Comparison of ENCODE assay signal across 16 mouse cellular contexts in the genomic region with DNA sequence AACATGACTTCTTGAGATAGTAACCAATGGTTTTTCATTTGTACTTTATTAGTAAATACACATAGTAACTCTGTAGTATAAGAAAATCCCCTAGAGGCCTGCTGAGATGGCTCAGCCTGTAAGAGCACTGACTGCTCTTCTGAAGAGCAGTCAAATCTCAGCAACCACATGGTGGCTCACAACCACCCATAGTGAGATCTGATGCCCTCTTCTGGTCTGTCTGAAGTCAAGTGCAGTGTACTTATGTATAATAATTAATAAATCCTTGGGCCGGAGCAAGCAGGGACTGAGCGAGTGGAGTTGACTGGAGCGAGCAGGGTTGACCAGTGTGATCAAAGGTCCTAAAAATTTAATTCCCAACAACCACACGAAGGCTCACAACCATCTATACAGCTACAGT. TPM values are rescaled to one million over a fixed set of nuclear protein-coding genes. Genes with fewer than 3 reads are reported as not detected.
DNase-seq lines count a peak whose midpoint lies in the region; ATAC-seq and TF ChIP-seq lines count a peak whose summit lies in the region.
"Had no signal": no experiment of that assay in that cellular context is flagged by ENCODE, and none has a peak within 500 bp of the region (broad histone marks: within the 10 kb centered on the region; RNA-seq: fewer than 3 reads in every experiment).

No protein-coding gene starts in this region.

- no peaks in the 10 kb centered on the region for H3K27me3 ChIP-seq in hindbrain, embryonic 12.5 days
- H3K27me3 ChIP-seq: megakaryocyte, embryonic 14.5 days had no signal

- H3K4me1 ChIP-seq in hindbrain, embryonic 12.5 days: no peaks in the 10 kb centered on the region

- no peak overlapping the region for H3K4me2 ChIP-seq in hindbrain, embryonic 12.5 days (replicated peaks)

- no peak overlapping the region for H3K27ac ChIP-seq in layer of hippocampus, adult 2 months
- H3K27ac ChIP-seq in hindbrain, embryonic 12.5 days: no peak overlapping the region

- H3K9ac ChIP-seq in hindbrain, embryonic 12.5 days: no peak overlapping the region

- WGBS in hindbrain, embryonic 12.5 days: 91% methylated on average over 4 of the region's 4 CpGs

- peak; percentile 63 for ATAC-seq in activated CD4-positive, CD25-positive, alpha-beta regulatory T cell, adult 4 months
- ATAC-seq in megakaryocyte-erythroid progenitor cell, adult 5-6 weeks (replicated peaks; ENCODE audit: low FRiP score, low TSS enrichment, poor library complexity, severe bottlenecking): peak; percentile 77
- ATAC-seq in megakaryocyte, adult 5-6 weeks (ENCODE audit: poor library complexity, severe bottlenecking): no peak
- no peak for ATAC-seq in hindbrain, embryonic 12.5 days (ENCODE audit: low FRiP score)

- TF ChIP-seq CTCF in layer of hippocampus, adult 2 months (conservative IDR thresholded peaks at IDR 0.05): peak; percentile 63

- H3K9me3 ChIP-seq in hindbrain, embryonic 12.5 days (replicated peaks): no peaks in the 10 kb centered on the region
- H3K9me3 ChIP-seq: megakaryocyte, embryonic 14.5 days had no signal

- no peak overlapping the region for H3K4me3 ChIP-seq in layer of hippocampus, adult 2 months
- H3K4me3 ChIP-seq in hindbrain, embryonic 12.5 days: no peak overlapping the region
- H3K4me3 ChIP-seq: erythroblast, embryonic 14.5 days; megakaryocyte, embryonic 14.5 days had no signal

- peak; percentile 11 for DNase-seq in adrenal gland, adult 8-10 months
- DNase-seq in adrenal gland, adult 18-20 months (ENCODE audit: low spot score in 2 of 2): no peak
- no peak for DNase-seq in layer of hippocampus, adult 2 months (ENCODE audit: low spot score in 2 of 2)
- DNase-seq in layer of hippocampus, adult 11-12 months (ENCODE audit: low spot score): no peak
- DNase-seq: cerebellum, adult 9-10 months; gastrocnemius, postnatal 14 days; heart, postnatal 36 days; spleen, adult 18-20 months had no signal

- H3K36me3 ChIP-seq in hindbrain, embryonic 12.5 days: peaks cover 28% of the 10 kb centered on the region

RNA-seq across cellular contexts. Expression of gene Ccnc, which starts 11.7 kb away (rescaled TPM):
- 10 to 100 TPM; 20.6 to 29.6 (median 27.5) TPM for total RNA-seq in adrenal gland, adult 8-10 months (2022)
- 10 to 100 TPM; 21.2 to 23.7 TPM for total RNA-seq in adrenal gland, adult 18-20 months (2021)
- total RNA-seq in layer of hippocampus, adult 2 months (2021): 10 to 100 TPM; 35.2 to 37.9 TPM
- 10 to 100 TPM; 40.3 to 44.3 TPM for polyA plus RNA-seq in activated CD4-positive, CD25-positive, alpha-beta regulatory T cell, adult 4 months (2017; shearing (Covaris generic))
- total RNA-seq in megakaryocyte-erythroid progenitor cell, adult 5-6 weeks (2014; fragmentation: Nextera tagmentation): 27.5 and 28.5 TPM in 2 replicates
- total RNA-seq in megakaryocyte-erythroid progenitor cell, adult 5-6 weeks (2017): 38.9 and 41.7 TPM in 2 replicates
- total RNA-seq in megakaryocyte, adult 5-6 weeks (2015): 41.6 and 47.0 TPM in 2 replicates
- 32.6 and 41.0 TPM in 2 replicates for total RNA-seq in megakaryocyte, adult 5-6 weeks (2017)
- 62.6 and 62.8 TPM in 2 replicates for polyA plus RNA-seq in hindbrain, embryonic 12.5 days (2016; fragmentation: Nextera tagmentation; extraction: Ambion mirVana)

RNA-seq across cellular contexts. Expression of gene Usp45, which starts 27.8 kb away (rescaled TPM):
- 10 to 100 TPM; 20.7 to 32.5 (median 25.3) TPM for total RNA-seq in adrenal gland, adult 8-10 months (2022)
- total RNA-seq in adrenal gland, adult 18-20 months (2021): 10 to 100 TPM; 14.9 to 17.5 TPM
- total RNA-seq in layer of hippocampus, adult 2 months (2021): 10 to 100 TPM; 49.7 to 51.8 TPM
- polyA plus RNA-seq in activated CD4-positive, CD25-positive, alpha-beta regulatory T cell, adult 4 months (2017; shearing (Covaris generic)): 10 to 100 TPM; 19.4 to 22.1 TPM
- total RNA-seq in megakaryocyte-erythroid progenitor cell, adult 5-6 weeks (2014; fragmentation: Nextera tagmentation): 40.5 and 63.1 TPM in 2 replicates
- 26.3 and 34.1 TPM in 2 replicates for total RNA-seq in megakaryocyte-erythroid progenitor cell, adult 5-6 weeks (2017)
- 31.3 and 40.4 TPM in 2 replicates for total RNA-seq in megakaryocyte, adult 5-6 weeks (2015)
- 22.8 and 23.9 TPM in 2 replicates for total RNA-seq in megakaryocyte, adult 5-6 weeks (2017)
- 11.3 and 11.5 TPM in 2 replicates for polyA plus RNA-seq in hindbrain, embryonic 12.5 days (2016; fragmentation: Nextera tagmentation; extraction: Ambion mirVana)

RNA-seq across cellular contexts. Expression of gene Tstd3, which starts 27.8 kb away (rescaled TPM):
- total RNA-seq in adrenal gland, adult 8-10 months (2022): 10 to 100 TPM in 2 of 4 experiments, 1 to 10 TPM in 2; 7.7 to 14.2 (median 9.8) TPM
- total RNA-seq in adrenal gland, adult 18-20 months (2021): 1 to 10 TPM; 8.5 to 9.9 TPM
- 10 to 100 TPM; 23.0 to 24.9 TPM for total RNA-seq in layer of hippocampus, adult 2 months (2021)
- 10 to 100 TPM; 28.5 to 35.8 TPM for polyA plus RNA-seq in activated CD4-positive, CD25-positive, alpha-beta regulatory T cell, adult 4 months (2017; shearing (Covaris generic))
- 19.8 and 27.1 TPM in 2 replicates for total RNA-seq in megakaryocyte-erythroid progenitor cell, adult 5-6 weeks (2014; fragmentation: Nextera tagmentation)
- total RNA-seq in megakaryocyte-erythroid progenitor cell, adult 5-6 weeks (2017): 9.8 and 19.3 TPM in 2 replicates
- 31.1 and 40.9 TPM in 2 replicates for total RNA-seq in megakaryocyte, adult 5-6 weeks (2015)
- total RNA-seq in megakaryocyte, adult 5-6 weeks (2017): 32.6 and 34.4 TPM in 2 replicates
- polyA plus RNA-seq in hindbrain, embryonic 12.5 days (2016; fragmentation: Nextera tagmentation; extraction: Ambion mirVana): 24.9 and 27.3 TPM in 2 replicates

RNA-seq across cellular contexts. Expression of gene Prdm13, which starts 53.4 kb away (rescaled TPM):
- total RNA-seq in adrenal gland, adult 8-10 months (2022): not detected
- not detected for total RNA-seq in adrenal gland, adult 18-20 months (2021)
- not detected for total RNA-seq in layer of hippocampus, adult 2 months (2021)
- polyA plus RNA-seq in activated CD4-positive, CD25-positive, alpha-beta regulatory T cell, adult 4 months (2017; shearing (Covaris generic)): not detected
- total RNA-seq in megakaryocyte-erythroid progenitor cell, adult 5-6 weeks (2014; fragmentation: Nextera tagmentation): not detected in 2 replicates
- total RNA-seq in megakaryocyte-erythroid progenitor cell, adult 5-6 weeks (2017): not detected in 2 replicates
- not detected in 2 replicates for total RNA-seq in megakaryocyte, adult 5-6 weeks (2015)
- not detected in 2 replicates for total RNA-seq in megakaryocyte, adult 5-6 weeks (2017)
- polyA plus RNA-seq in hindbrain, embryonic 12.5 days (2016; fragmentation: Nextera tagmentation; extraction: Ambion mirVana): 7.8 and 8.9 TPM in 2 replicates
- total RNA-seq: gastrocnemius, postnatal 14 days; heart, postnatal 36 days; layer of hippocampus, postnatal 25 days had no signal
- polyA plus RNA-seq: C2C12; erythroblast, embryonic 14.5 days had no signal

Comparison
In these comparisons a context has a peak if more than half of its experiments do, and no peak if none do; other contexts are left out.
1. ATAC-seq: peak in activated CD4-positive, CD25-positive, alpha-beta regulatory T cell, adult 4 months (single experiment) and megakaryocyte-erythroid progenitor cell, adult 5-6 weeks (single experiment); none in megakaryocyte, adult 5-6 weeks (single experiment) and hindbrain, embryonic 12.5 days (single experiment).